Mouse (Mus musculus): ENCODE measurements around the gene Tfap4. TPM values are rescaled to one million over a fixed set of nuclear protein-coding genes. Genes with fewer than 3 reads are reported as not detected.
"Not testable (repeated sequence)": the region's sequence is repeated elsewhere in the genome, so short reads cannot be mapped to it uniquely, and the experiment has no call there.

Tfap4 gene
- polyA plus RNA-seq, 1 experiment, result 8.0 TPM

GRCm38 (mm10) chr16:4542236-4542774, 17.3 kb downstream of the Tfap4 start:
- H3K4me1 ChIP-seq (ENCODE audit: control insufficient read depth, insufficient read depth, low read length), result peaks cover 23% of the 10 kb centered on the region
- H3K27ac ChIP-seq (ENCODE audit: insufficient read depth, low read depth, low read length), result no peak overlapping the region; the same call in 1 of the 2 replicates
- no peak for TF ChIP-seq POLR2A (IDR thresholded peaks at IDR 0.05; ENCODE audit: borderline replicate concordance, low read depth, low read length)
- no peak for TF ChIP-seq CTCF (IDR thresholded peaks at IDR 0.05; ENCODE audit: low read depth, low read length)
- 0 out of 2 replicates have a peak overlapping the region, but pooled peaks have one; percentile 4 for H3K4me3 ChIP-seq (ENCODE audit: insufficient read depth, low read length)

- peaks cover 25% of the 10 kb centered on the region for H3K4me1 ChIP-seq (ENCODE audit: control insufficient read depth, insufficient read depth, low read length)
- TF ChIP-seq POLR2A (IDR thresholded peaks at IDR 0.05; ENCODE audit: borderline replicate concordance, low read depth, low read length), result no peak
- TF ChIP-seq CTCF (IDR thresholded peaks at IDR 0.05; ENCODE audit: low read depth, low read length), result peak; percentile 65
- H3K27ac ChIP-seq (ENCODE audit: insufficient read depth, low read depth, low read length), result peak within 1 kb of the TSS; percentile 9
- peak within 1 kb of the TSS; percentile 63 for H3K4me3 ChIP-seq (ENCODE audit: insufficient read depth, low read length)
Measured at GRCm38 (mm10) chr16:4541501-4542198, 18.0 kb downstream of the Tfap4 start, which contains the start of gene Srl. TSS of gene Srl (minus strand) at chr16:4541816.

- Histone ChIP-seq H3K4me3 (ENCODE audit: insufficient read depth, low read length) (peak overlapping the region; percentile 63), H3K27ac (ENCODE audit: insufficient read depth, low read depth, low read length) (no peak overlapping the region), H3K4me1 (ENCODE audit: control insufficient read depth, insufficient read depth, low read length) (peaks cover 25% of the 10 kb centered on the region)
- no peak for TF ChIP-seq CTCF (IDR thresholded peaks at IDR 0.05; ENCODE audit: low read depth, low read length)
- no peak for TF ChIP-seq POLR2A (IDR thresholded peaks at IDR 0.05; ENCODE audit: borderline replicate concordance, low read depth, low read length)
Measured at GRCm38 (mm10) chr16:4541033-4541432, 18.6 kb downstream of the Tfap4 start.

- Histone ChIP-seq H3K4me1 (ENCODE audit: control insufficient read depth, insufficient read depth, low read length) (peaks cover 25% of the 10 kb centered on the region), H3K4me3 (ENCODE audit: insufficient read depth, low read length) (no peak overlapping the region), H3K27ac (ENCODE audit: insufficient read depth, low read depth, low read length) (no peak overlapping the region)
- TF ChIP-seq POLR2A (IDR thresholded peaks at IDR 0.05; ENCODE audit: borderline replicate concordance, low read depth, low read length), result no peak
- TF ChIP-seq CTCF (IDR thresholded peaks at IDR 0.05; ENCODE audit: low read depth, low read length), result no peak
Measured at GRCm38 (mm10) chr16:4540064-4540775, 19.4 kb downstream of the Tfap4 start.

GRCm38 (mm10) chr16:4539521-4539920, 20.1 kb downstream of the Tfap4 start:
- no peak for TF ChIP-seq CTCF (IDR thresholded peaks at IDR 0.05; ENCODE audit: low read depth, low read length)
- TF ChIP-seq POLR2A (IDR thresholded peaks at IDR 0.05; ENCODE audit: borderline replicate concordance, low read depth, low read length), result no peak
- H3K4me1 ChIP-seq (ENCODE audit: control insufficient read depth, insufficient read depth, low read length), result peaks cover 25% of the 10 kb centered on the region
- H3K27ac ChIP-seq (ENCODE audit: insufficient read depth, low read depth, low read length), result no peak overlapping the region
- H3K4me3 ChIP-seq (ENCODE audit: insufficient read depth, low read length), result no peak overlapping the region

GRCm38 (mm10) chr16:4537616-4538358, 21.9 kb downstream of the Tfap4 start:
- peaks cover 25% of the 10 kb centered on the region for H3K4me1 ChIP-seq (ENCODE audit: control insufficient read depth, insufficient read depth, low read length)
- no peak for TF ChIP-seq POLR2A (IDR thresholded peaks at IDR 0.05; ENCODE audit: borderline replicate concordance, low read depth, low read length)
- no peak for TF ChIP-seq CTCF (IDR thresholded peaks at IDR 0.05; ENCODE audit: low read depth, low read length)
- H3K4me3 ChIP-seq (ENCODE audit: insufficient read depth, low read length), result no peak overlapping the region
- H3K27ac ChIP-seq (ENCODE audit: insufficient read depth, low read depth, low read length), result peak overlapping the region; percentile 32

- not testable (repeated sequence) for H3K4me3 ChIP-seq (ENCODE audit: insufficient read depth, low read length); H3K4me1 ChIP-seq (ENCODE audit: control insufficient read depth, insufficient read depth, low read length); H3K27ac ChIP-seq (ENCODE audit: insufficient read depth, low read depth, low read length)
Measured at GRCm38 (mm10) chr16:4527373-4527772, 32.3 kb downstream of the Tfap4 start.

- no peak overlapping the region for H3K4me3 ChIP-seq (ENCODE audit: insufficient read depth, low read length)
- TF ChIP-seq CTCF (IDR thresholded peaks at IDR 0.05; ENCODE audit: low read depth, low read length) (no peak), POLR2A (IDR thresholded peaks at IDR 0.05; ENCODE audit: borderline replicate concordance, low read depth, low read length) (no peak)
- H3K4me1 ChIP-seq (ENCODE audit: control insufficient read depth, insufficient read depth, low read length), result peaks cover 8% of the 10 kb centered on the region
- H3K27ac ChIP-seq (ENCODE audit: insufficient read depth, low read depth, low read length), result no peak overlapping the region
Measured at GRCm38 (mm10) chr16:4523313-4524004, 36.2 kb downstream of the Tfap4 start.

GRCm38 (mm10) chr16:4522879-4523278, 36.8 kb downstream of the Tfap4 start:
- Histone ChIP-seq H3K27ac (ENCODE audit: insufficient read depth, low read depth, low read length) (no peak overlapping the region), H3K4me3 (ENCODE audit: insufficient read depth, low read length) (no peak overlapping the region), H3K4me1 (ENCODE audit: control insufficient read depth, insufficient read depth, low read length) (peaks cover 8% of the 10 kb centered on the region)
- TF ChIP-seq CTCF (IDR thresholded peaks at IDR 0.05; ENCODE audit: low read depth, low read length) (no peak), POLR2A (IDR thresholded peaks at IDR 0.05; ENCODE audit: borderline replicate concordance, low read depth, low read length) (no peak)
